Mouse (Mus musculus) stomach, embryonic 14.5 days (tissue): ENCODE measurements around the gene Tgfbr3. TPM values are rescaled to one million over a fixed set of nuclear protein-coding genes. Genes with fewer than 3 reads are reported as not detected.
"Not testable (repeated sequence)": the region's sequence is repeated elsewhere in the genome, so short reads cannot be mapped to it uniquely, and the experiment has no call there.

ENCODE experiments used
- ATAC-seq: fragments of 200-750 bp; cut with Nextera tagmentation; 2 replicates; pipeline ENCODE4 v1.8.0; 2017; ENCODE audit warnings: low read depth, moderate TSS enrichment; ENCODE audit not compliant: insufficient number of reproducible peaks, insufficient read depth, low FRiP score
- H3K27ac ChIP-seq: fragments of 300-500 bp; sonication (generic); 2 replicates; pipeline ENCODE4 v1.5.1; 2014; ENCODE audit warnings: mild to moderate bottlenecking, low read length, moderate library complexity, mixed read lengths
- H3K27me3 ChIP-seq: fragments of 300-500 bp; sonication (generic); 2 replicates; pipeline ENCODE4 v1.6.1; 2014; ENCODE audit warnings: low read length, control low read depth, mixed read lengths; ENCODE audit not compliant: control insufficient read depth, insufficient read depth
- H3K36me3 ChIP-seq: fragments of 300-500 bp; sonication (generic); 2 replicates; pipeline ENCODE4 v1.6.1; 2014; ENCODE audit warnings: mild to moderate bottlenecking, control low read depth, low read length, moderate library complexity, mixed read lengths; ENCODE audit not compliant: control insufficient read depth, insufficient read depth
- H3K4me1 ChIP-seq: fragments of 300-500 bp; sonication (generic); 2 replicates; pipeline ENCODE4 v1.6.1; 2014; ENCODE audit warnings: low read length, control low read depth, mixed read lengths; ENCODE audit not compliant: control insufficient read depth, insufficient read depth
- H3K4me2 ChIP-seq: fragments of 300-500 bp; sonication (generic); replicated peaks from 2 replicates; pipeline ENCODE4 v1.6.1; 2014; ENCODE audit warnings: low read depth, low read length, control low read depth
- H3K4me3 ChIP-seq: fragments of 300-500 bp; sonication (generic); 2 replicates; pipeline ENCODE4 v1.5.1; 2014; ENCODE audit warnings: low read depth, low read length, control low read depth
- H3K9ac ChIP-seq: fragments of 300-500 bp; sonication (generic); replicated peaks from 2 replicates; pipeline ENCODE4 v1.6.1; 2014; ENCODE audit warnings: low read depth, mild to moderate bottlenecking, control low read depth, low read length, moderate library complexity, mixed read lengths
- H3K9me3 ChIP-seq: fragments of 300-500 bp; sonication (generic); 2 replicates; pipeline ENCODE4 v1.6.1; 2016; ENCODE audit warnings: low read depth, low read length, control low read depth; ENCODE audit not compliant: control insufficient read depth
- WGBS: fragments of 180-500 bp; shearing (Covaris S2); extraction: QIAGEN DNeasy Blood & Tissue Kit; methylation state at CpG from one replicate; pipeline ENCODE4 v1.1.7; 2014; 5-methylcytosine and 5-hydroxymethylcytosine counted together
- polyA plus RNA-seq: library from polyadenylated mRNA; unstranded; fragments of >200 nt; fragmentation: Nextera tagmentation; extraction: Ambion mirVana; gene quantifications from 2 replicates; pipeline ENCODE4 v1.2.1, GENCODE M21; 2014

Tgfbr3 gene
- polyA plus RNA-seq, 1 experiment from 2014 or later, result 34.5 TPM

- no peaks in the 10 kb centered on the region for H3K27me3 ChIP-seq
- H3K4me1 ChIP-seq, result peaks cover 18% of the 10 kb centered on the region
- H3K27ac ChIP-seq, result no peak overlapping the region
- H3K4me3 ChIP-seq, result no peak overlapping the region
- H3K36me3 ChIP-seq, result no peaks in the 10 kb centered on the region
- no peaks in the 10 kb centered on the region for H3K9me3 ChIP-seq
- ATAC-seq, result no peak
- H3K4me2 ChIP-seq, result no peak overlapping the region
- H3K9ac ChIP-seq, result no peak overlapping the region
These were observed 61.8 kb downstream of the Tgfbr3 start for GRCm38 (mm10) chr5:107227580-107227979.

GRCm38 (mm10) chr5:107224820-107225417 lies 64.5 kb downstream of the Tgfbr3 start:
- Histone ChIP-seq H3K4me1 (peaks cover 29% of the 10 kb centered on the region), H3K27me3 (no peaks in the 10 kb centered on the region), H3K36me3 (no peaks in the 10 kb centered on the region), H3K9ac (no peak overlapping the region), H3K4me3 (no peak overlapping the region), H3K4me2 (no peak overlapping the region), H3K9me3 (no peaks in the 10 kb centered on the region), H3K27ac (no peak overlapping the region)
- 80% methylated on average over 7 of the region's 7 CpGs for WGBS
- no peak for ATAC-seq

GRCm38 (mm10) chr5:107224151-107224550 lies 65.3 kb downstream of the Tgfbr3 start:
- 39% methylated on average over 5 of the region's 5 CpGs for WGBS
- no peak for ATAC-seq
- H3K9ac ChIP-seq, result no peak overlapping the region
- H3K27me3 ChIP-seq, result no peaks in the 10 kb centered on the region
- H3K4me3 ChIP-seq, result no peak overlapping the region
- H3K27ac ChIP-seq, result 0 out of 2 replicates have a peak overlapping the region, but pooled peaks have one; percentile 21
- no peak overlapping the region for H3K4me2 ChIP-seq
- no peaks in the 10 kb centered on the region for H3K36me3 ChIP-seq
- peaks cover 29% of the 10 kb centered on the region for H3K4me1 ChIP-seq
- no peaks in the 10 kb centered on the region for H3K9me3 ChIP-seq

- 71% methylated on average over 2 of the region's 2 CpGs for WGBS
- peaks cover 29% of the 10 kb centered on the region for H3K4me1 ChIP-seq
- not testable (repeated sequence) for ATAC-seq
These were observed 65.9 kb downstream of the Tgfbr3 start for GRCm38 (mm10) chr5:107223483-107223882.

GRCm38 (mm10) chr5:107223029-107223428 lies 66.4 kb downstream of the Tgfbr3 start:
- WGBS, result 72% methylated on average over 9 of the region's 9 CpGs
- H3K27ac ChIP-seq, result peak overlapping the region; percentile 29; the same call in 1 of the 2 replicates
- no peaks in the 10 kb centered on the region for H3K36me3 ChIP-seq
- no peak for ATAC-seq
- no peaks in the 10 kb centered on the region for H3K9me3 ChIP-seq
- H3K9ac ChIP-seq, result no peak overlapping the region
- H3K4me2 ChIP-seq, result no peak overlapping the region
- H3K4me1 ChIP-seq, result peaks cover 29% of the 10 kb centered on the region
- H3K27me3 ChIP-seq, result no peaks in the 10 kb centered on the region
- H3K4me3 ChIP-seq, result no peak overlapping the region

More at GRCm38 (mm10) chr5:107223483-107223882, 65.9 kb downstream of the Tgfbr3 start:
- H3K4me2 ChIP-seq, H3K4me3 ChIP-seq, H3K27me3 ChIP-seq, H3K9me3 ChIP-seq, H3K36me3 ChIP-seq, H3K9ac ChIP-seq, H3K27ac ChIP-seq: not testable (repeated sequence)

- Histone ChIP-seq H3K36me3 (no peaks in the 10 kb centered on the region), H3K4me1 (peaks cover 33% of the 10 kb centered on the region)
These were observed 66.8 kb downstream of the Tgfbr3 start for GRCm38 (mm10) chr5:107222670-107223005.

GRCm38 (mm10) chr5:107221892-107222669 lies 67.3 kb downstream of the Tgfbr3 start:
- no peaks in the 10 kb centered on the region for H3K36me3 ChIP-seq
- peak overlapping the region; percentile 29; the same call in 1 of the 2 replicates for H3K27ac ChIP-seq
- no peaks in the 10 kb centered on the region for H3K27me3 ChIP-seq
- no peak overlapping the region for H3K9ac ChIP-seq
- no peak for ATAC-seq
- H3K4me3 ChIP-seq, result no peak overlapping the region
- peaks cover 38% of the 10 kb centered on the region for H3K4me1 ChIP-seq
- H3K9me3 ChIP-seq, result no peaks in the 10 kb centered on the region
- WGBS, result 69% methylated on average over 17 of the region's 17 CpGs
- H3K4me2 ChIP-seq, result no peak overlapping the region

More at GRCm38 (mm10) chr5:107222670-107223005, 66.8 kb downstream of the Tgfbr3 start:
- no peaks in the 10 kb centered on the region for H3K9me3 ChIP-seq
- no peak overlapping the region for H3K4me2 ChIP-seq
- no peak overlapping the region for H3K9ac ChIP-seq
- 44% methylated on average over 1 of the region's 1 CpGs for WGBS
- H3K4me3 ChIP-seq, result no peak overlapping the region
- no peaks in the 10 kb centered on the region for H3K27me3 ChIP-seq
- no peak for ATAC-seq
- H3K27ac ChIP-seq, result peak overlapping the region; percentile 29; the same call in 1 of the 2 replicates

- no peak for ATAC-seq
- H3K27ac ChIP-seq, result no peak overlapping the region
- no peaks in the 10 kb centered on the region for H3K9me3 ChIP-seq
- no peaks in the 10 kb centered on the region for H3K27me3 ChIP-seq
- no peak overlapping the region for H3K9ac ChIP-seq
- H3K4me1 ChIP-seq, result peaks cover 38% of the 10 kb centered on the region
- no peak overlapping the region for H3K4me3 ChIP-seq
- no peaks in the 10 kb centered on the region for H3K36me3 ChIP-seq
- no peak overlapping the region for H3K4me2 ChIP-seq
- 53% methylated on average over 5 of the region's 5 CpGs for WGBS
These were observed 68.5 kb downstream of the Tgfbr3 start for GRCm38 (mm10) chr5:107220936-107221335.
